Mouse (Mus musculus) forelimb bud, embryonic 11.5 days (tissue): ENCODE data around the gene 4933434E20Rik.

ENCODE experiments used
- DNase-seq: peaks from one replicate; pipeline ENCODE4 v3.0.0-alpha.2; 2012; ENCODE audit warnings: low read depth, low spot score

The 4933434E20Rik gene

GRCm38 (mm10) chr3:90080498-90080863 lies 29.0 kb downstream of the 4933434E20Rik start:
- DNase-seq = no peak

GRCm38 (mm10) chr3:90081365-90082240 lies 30.2 kb downstream of the 4933434E20Rik start:
- DNase-seq = no peak

- DNase-seq = no peak
Measured at GRCm38 (mm10) chr3:90083034-90083433, 31.6 kb downstream of the 4933434E20Rik start.

GRCm38 (mm10) chr3:90083698-90084324 lies 32.4 kb downstream of the 4933434E20Rik start:
- no peak for DNase-seq

GRCm38 (mm10) chr3:90084790-90085189 lies 33.4 kb downstream of the 4933434E20Rik start:
- DNase-seq = no peak

GRCm38 (mm10) chr3:90085281-90085680 lies 33.8 kb downstream of the 4933434E20Rik start:
- DNase-seq = no peak

- DNase-seq = no peak
Measured at GRCm38 (mm10) chr3:90086068-90086467, 34.6 kb downstream of the 4933434E20Rik start.

- no peak for DNase-seq
Measured at GRCm38 (mm10) chr3:90088617-90089016, 37.2 kb downstream of the 4933434E20Rik start.

GRCm38 (mm10) chr3:90090892-90091291 lies 39.5 kb downstream of the 4933434E20Rik start:
- no peak for DNase-seq

GRCm38 (mm10) chr3:90094453-90094852 lies 43.0 kb downstream of the 4933434E20Rik start:
- no peak for DNase-seq

- DNase-seq = no peak
Measured at GRCm38 (mm10) chr3:90097928-90098327, 46.5 kb downstream of the 4933434E20Rik start.

- no peak for DNase-seq
Measured at GRCm38 (mm10) chr3:90101010-90101409, 49.6 kb downstream of the 4933434E20Rik start.

GRCm38 (mm10) chr3:90101673-90102072 lies 50.2 kb downstream of the 4933434E20Rik start:
- DNase-seq = no peak

GRCm38 (mm10) chr3:90102239-90102638 lies 50.8 kb downstream of the 4933434E20Rik start:
- no peak for DNase-seq

GRCm38 (mm10) chr3:90103176-90103575 lies 51.7 kb downstream of the 4933434E20Rik start:
- no peak for DNase-seq

- no peak for DNase-seq
Measured at GRCm38 (mm10) chr3:90103938-90104337, 52.5 kb downstream of the 4933434E20Rik start, which contains the start of gene Nup210l. Gene Nup210l, plus strand, starts transcription at chr3:90104132.

- no peak for DNase-seq
Measured at GRCm38 (mm10) chr3:90111706-90112105, 60.3 kb downstream of the 4933434E20Rik start.

GRCm38 (mm10) chr3:90114342-90114741 lies 62.9 kb downstream of the 4933434E20Rik start:
- DNase-seq = no peak

- DNase-seq = no peak
Measured at GRCm38 (mm10) chr3:90115526-90115925, 64.1 kb downstream of the 4933434E20Rik start.
